Comparison of ENCODE assay signal across 25 mouse cellular contexts in the genomic region with DNA sequence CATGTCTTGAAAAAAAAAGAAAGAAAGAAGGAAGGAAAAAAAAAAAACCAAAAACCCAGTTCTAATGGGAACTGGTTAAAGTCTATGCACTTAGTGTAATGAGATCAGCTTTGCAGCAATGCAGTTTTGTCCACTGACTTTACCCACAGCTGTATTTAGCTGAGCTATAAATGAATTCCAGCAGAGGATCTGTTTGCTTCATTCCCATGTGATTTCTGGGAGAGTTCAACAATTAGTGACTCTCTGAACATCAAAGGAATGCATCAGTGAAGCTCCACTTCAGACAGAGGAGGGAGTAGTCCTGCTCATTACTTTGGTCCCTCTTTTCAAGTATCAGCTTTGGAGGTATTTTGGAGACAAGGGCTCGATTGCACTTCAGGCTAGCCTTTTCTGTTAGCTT. TPM values are rescaled to one million over a fixed set of nuclear protein-coding genes. Genes with fewer than 3 reads are reported as not detected.
DNase-seq lines count a peak whose midpoint lies in the region; ATAC-seq lines count a peak whose summit lies in the region.
"Had no signal": no experiment of that assay in that cellular context is flagged by ENCODE, and none has a peak within 500 bp of the region (broad histone marks: within the 10 kb centered on the region; RNA-seq: fewer than 3 reads in every experiment).

No protein-coding gene starts in this region.

- no peak overlapping the region for H3K4me2 ChIP-seq in embryonic facial prominence, embryonic 13.5 days
- H3K4me2 ChIP-seq in hindbrain, embryonic 13.5 days: no peak overlapping the region
- H3K4me2 ChIP-seq in forebrain, embryonic 14.5 days (ENCODE audit: low read length): no peak overlapping the region
- H3K4me2 ChIP-seq: embryonic facial prominence, embryonic 15.5 days; forebrain, embryonic 12.5 days; heart, embryonic 11.5 days; heart, embryonic 15.5 days; hindbrain, embryonic 15.5 days had no signal

- no peaks in the 10 kb centered on the region for H3K27me3 ChIP-seq in embryonic facial prominence, embryonic 13.5 days
- no peaks in the 10 kb centered on the region for H3K27me3 ChIP-seq in embryonic facial prominence, embryonic 10.5 days (replicated peaks; ENCODE audit: low read depth, poor library complexity, severe bottlenecking)
- no peaks in the 10 kb centered on the region for H3K27me3 ChIP-seq in hindbrain, embryonic 13.5 days
- no peaks in the 10 kb centered on the region for H3K27me3 ChIP-seq in hindbrain, embryonic 10.5 days (ENCODE audit: insufficient read depth, poor library complexity, severe bottlenecking)
- no peaks in the 10 kb centered on the region for H3K27me3 ChIP-seq in forebrain, embryonic 14.5 days (replicated peaks; ENCODE audit: control insufficient read depth, insufficient read depth, low read length)
- H3K27me3 ChIP-seq: embryonic facial prominence, embryonic 15.5 days; forebrain, embryonic 12.5 days; heart, embryonic 15.5 days; hindbrain, embryonic 15.5 days; Patski had no signal

- no peak for DNase-seq in embryonic facial prominence, embryonic 10.5 days (ENCODE audit: low spot score)
- no peak for DNase-seq in hindbrain, embryonic 10.5 days (ENCODE audit: low spot score)
- DNase-seq in brain, adult 2 months (ENCODE audit: low read depth, low spot score): peak; percentile 53
- DNase-seq in right cerebral cortex, postnatal 10 days (ENCODE audit: low spot score in 2 of 2): no peak
- no peak for DNase-seq in forebrain, embryonic 14.5 days (ENCODE audit: low spot score)
- DNase-seq: adrenal gland, postnatal 10 days; adrenal gland, postnatal 36 days; cerebellum, adult 11-12 months; cerebellum, adult 8-10 months; cerebellum, postnatal 10 days; cerebellum, postnatal 36 days; embryo, embryonic 11 days; gastrocnemius, postnatal 14 days; heart, postnatal 10 days; heart, postnatal 36 days had no signal

- no peak overlapping the region for H3K4me3 ChIP-seq in embryonic facial prominence, embryonic 13.5 days
- no peak overlapping the region for H3K4me3 ChIP-seq in embryonic facial prominence, embryonic 10.5 days
- no peak overlapping the region for H3K4me3 ChIP-seq in hindbrain, embryonic 13.5 days
- no peak overlapping the region for H3K4me3 ChIP-seq in hindbrain, embryonic 10.5 days
- H3K4me3 ChIP-seq in forebrain, embryonic 14.5 days (ENCODE audit: low read depth, low read length): no peak overlapping the region
- H3K4me3 ChIP-seq: embryonic facial prominence, embryonic 15.5 days; forebrain, embryonic 12.5 days; heart, embryonic 15.5 days; hindbrain, embryonic 15.5 days had no signal

- ATAC-seq in embryonic facial prominence, embryonic 13.5 days (ENCODE audit: insufficient number of reproducible peaks, insufficient read depth, low FRiP score, low TSS enrichment, low read depth): no peak
- ATAC-seq in hindbrain, embryonic 13.5 days (ENCODE audit: low FRiP score): no peak
- ATAC-seq in forebrain, embryonic 14.5 days: no peak
- ATAC-seq: forebrain, embryonic 16.5 days; intestine, postnatal 0 days; Patski had no signal

- H3K9ac ChIP-seq in embryonic facial prominence, embryonic 13.5 days: no peak overlapping the region
- H3K9ac ChIP-seq in hindbrain, embryonic 13.5 days: peak overlapping the region; percentile 24; the same call in 1 of the 2 replicates
- no peak overlapping the region for H3K9ac ChIP-seq in forebrain, embryonic 14.5 days (ENCODE audit: low read length)
- H3K9ac ChIP-seq: embryonic facial prominence, embryonic 15.5 days; forebrain, embryonic 12.5 days; heart, embryonic 15.5 days; hindbrain, embryonic 15.5 days had no signal

- WGBS in embryonic facial prominence, embryonic 13.5 days: 39% methylated on average over 1 of the region's 1 CpGs
- 84% methylated on average over 1 of the region's 1 CpGs for WGBS in embryonic facial prominence, embryonic 10.5 days
- 79% methylated on average over 1 of the region's 1 CpGs for WGBS in hindbrain, embryonic 13.5 days
- 92% methylated on average over 1 of the region's 1 CpGs for WGBS in hindbrain, embryonic 10.5 days
- WGBS in forebrain, embryonic 14.5 days: 53% methylated on average over 1 of the region's 1 CpGs

- H3K27ac ChIP-seq in embryonic facial prominence, embryonic 13.5 days: peak overlapping the region; percentile 29; the same call in 1 of the 2 replicates
- H3K27ac ChIP-seq in embryonic facial prominence, embryonic 10.5 days (replicated peaks): no peak overlapping the region
- no peak overlapping the region for H3K27ac ChIP-seq in hindbrain, embryonic 13.5 days
- H3K27ac ChIP-seq in hindbrain, embryonic 10.5 days: no peak overlapping the region
- no peak overlapping the region for H3K27ac ChIP-seq in forebrain, embryonic 14.5 days (ENCODE audit: low read depth, low read length)
- H3K27ac ChIP-seq: embryonic facial prominence, embryonic 15.5 days; forebrain, embryonic 12.5 days; heart, embryonic 15.5 days; hindbrain, embryonic 15.5 days had no signal

- no peaks in the 10 kb centered on the region for H3K9me3 ChIP-seq in embryonic facial prominence, embryonic 13.5 days
- H3K9me3 ChIP-seq in embryonic facial prominence, embryonic 10.5 days: no peaks in the 10 kb centered on the region
- no peaks in the 10 kb centered on the region for H3K9me3 ChIP-seq in hindbrain, embryonic 13.5 days
- H3K9me3 ChIP-seq in hindbrain, embryonic 10.5 days: no peaks in the 10 kb centered on the region
- no peaks in the 10 kb centered on the region for H3K9me3 ChIP-seq in forebrain, embryonic 14.5 days (replicated peaks; ENCODE audit: control insufficient read depth, low read length)
- H3K9me3 ChIP-seq: embryonic facial prominence, embryonic 15.5 days; forebrain, embryonic 12.5 days; heart, embryonic 15.5 days; hindbrain, embryonic 15.5 days had no signal

- 0 out of 2 replicates have a peak, but pooled peaks cover 6% of the 10 kb centered on the region for H3K36me3 ChIP-seq in embryonic facial prominence, embryonic 13.5 days
- H3K36me3 ChIP-seq in embryonic facial prominence, embryonic 10.5 days (replicated peaks): peaks cover 35% of the 10 kb centered on the region; the same call in 1 of the 2 replicates
- H3K36me3 ChIP-seq in hindbrain, embryonic 13.5 days: peaks cover 3% of the 10 kb centered on the region; the same call in 1 of the 2 replicates
- H3K36me3 ChIP-seq in hindbrain, embryonic 10.5 days: 0 out of 2 replicates have a peak, but pooled peaks cover 11% of the 10 kb centered on the region
- H3K36me3 ChIP-seq in forebrain, embryonic 14.5 days (ENCODE audit: control insufficient read depth, insufficient read depth, low read length): peaks cover 9% of the 10 kb centered on the region
- H3K36me3 ChIP-seq: embryonic facial prominence, embryonic 15.5 days; forebrain, embryonic 12.5 days; heart, embryonic 15.5 days; hindbrain, embryonic 15.5 days had no signal

- peaks cover 44% of the 10 kb centered on the region for H3K4me1 ChIP-seq in embryonic facial prominence, embryonic 13.5 days
- H3K4me1 ChIP-seq in embryonic facial prominence, embryonic 10.5 days: peaks cover 23% of the 10 kb centered on the region
- H3K4me1 ChIP-seq in hindbrain, embryonic 13.5 days (replicated peaks): peaks cover 25% of the 10 kb centered on the region
- peaks cover 20% of the 10 kb centered on the region for H3K4me1 ChIP-seq in hindbrain, embryonic 10.5 days (replicated peaks)
- H3K4me1 ChIP-seq in forebrain, embryonic 14.5 days (ENCODE audit: control insufficient read depth, insufficient read depth, low read length): peaks cover 17% of the 10 kb centered on the region; the same call in 1 of the 2 replicates

RNA-seq across cellular contexts. Expression of a gene that starts 4.7 kb away (rescaled TPM):
- polyA plus RNA-seq in embryonic facial prominence, embryonic 13.5 days (2015; fragmentation: Nextera tagmentation; extraction: Ambion mirVana): 6.3 and 6.5 TPM in 2 replicates
- 6.4 and 6.8 TPM in 2 replicates for polyA plus RNA-seq in embryonic facial prominence, embryonic 10.5 days (2016; fragmentation: Nextera tagmentation; extraction: Ambion mirVana)
- 5.1 and 5.9 TPM in 2 replicates for polyA plus RNA-seq in hindbrain, embryonic 13.5 days (2015; fragmentation: Nextera tagmentation; extraction: Ambion mirVana)
- polyA plus RNA-seq in hindbrain, embryonic 10.5 days (2016; fragmentation: Nextera tagmentation; extraction: Ambion mirVana): 6.0 and 6.4 TPM in 2 replicates
- 5.3 and 5.4 TPM in 2 replicates for polyA plus RNA-seq in forebrain, embryonic 14.5 days (2014; fragmentation: Nextera tagmentation; extraction: Ambion mirVana)

RNA-seq across cellular contexts. Expression of a gene that starts 5.7 kb away (rescaled TPM):
- polyA plus RNA-seq in embryonic facial prominence, embryonic 13.5 days (2015; fragmentation: Nextera tagmentation; extraction: Ambion mirVana): 23.5 and 24.6 TPM in 2 replicates
- 29.8 and 31.8 TPM in 2 replicates for polyA plus RNA-seq in embryonic facial prominence, embryonic 10.5 days (2016; fragmentation: Nextera tagmentation; extraction: Ambion mirVana)
- 46.2 and 50.1 TPM in 2 replicates for polyA plus RNA-seq in hindbrain, embryonic 13.5 days (2015; fragmentation: Nextera tagmentation; extraction: Ambion mirVana)
- polyA plus RNA-seq in hindbrain, embryonic 10.5 days (2016; fragmentation: Nextera tagmentation; extraction: Ambion mirVana): 28.8 and 34.4 TPM in 2 replicates
- 30.4 and 34.2 TPM in 2 replicates for polyA plus RNA-seq in forebrain, embryonic 14.5 days (2014; fragmentation: Nextera tagmentation; extraction: Ambion mirVana)

RNA-seq across cellular contexts. Expression of a gene that starts 49.8 kb away (rescaled TPM):
- polyA plus RNA-seq in embryonic facial prominence, embryonic 13.5 days (2015; fragmentation: Nextera tagmentation; extraction: Ambion mirVana): 30.0 and 30.4 TPM in 2 replicates
- polyA plus RNA-seq in embryonic facial prominence, embryonic 10.5 days (2016; fragmentation: Nextera tagmentation; extraction: Ambion mirVana): 32.2 and 32.5 TPM in 2 replicates
- 41.2 and 41.3 TPM in 2 replicates for polyA plus RNA-seq in hindbrain, embryonic 13.5 days (2015; fragmentation: Nextera tagmentation; extraction: Ambion mirVana)
- polyA plus RNA-seq in hindbrain, embryonic 10.5 days (2016; fragmentation: Nextera tagmentation; extraction: Ambion mirVana): 26.3 and 32.3 TPM in 2 replicates
- polyA plus RNA-seq in forebrain, embryonic 14.5 days (2014; fragmentation: Nextera tagmentation; extraction: Ambion mirVana): 42.2 and 44.8 TPM in 2 replicates

RNA-seq across cellular contexts. Expression of a gene that starts 57.5 kb away (rescaled TPM):
- 0.22 and 1.5 TPM in 2 replicates for polyA plus RNA-seq in embryonic facial prominence, embryonic 13.5 days (2015; fragmentation: Nextera tagmentation; extraction: Ambion mirVana)
- not detected in 2 replicates for polyA plus RNA-seq in embryonic facial prominence, embryonic 10.5 days (2016; fragmentation: Nextera tagmentation; extraction: Ambion mirVana)
- polyA plus RNA-seq in hindbrain, embryonic 13.5 days (2015; fragmentation: Nextera tagmentation; extraction: Ambion mirVana): 1.0 TPM in 1 of 2 replicates, not detected in the other
- polyA plus RNA-seq in hindbrain, embryonic 10.5 days (2016; fragmentation: Nextera tagmentation; extraction: Ambion mirVana): not detected in 2 replicates
- 0.25 and 0.32 TPM in 2 replicates for polyA plus RNA-seq in forebrain, embryonic 14.5 days (2014; fragmentation: Nextera tagmentation; extraction: Ambion mirVana)
- polyA plus RNA-seq: forebrain, embryonic 16.5 days had no signal
